7 mouse cellular contexts compared by ENCODE assay signal in genomic region chr1:86447596-86448171, GRCm38 (mm10). TPM values are rescaled to one million over a fixed set of nuclear protein-coding genes. Genes with fewer than 3 reads are reported as not detected.
DNase-seq lines count a peak whose midpoint lies in the region; ATAC-seq and TF ChIP-seq lines count a peak whose summit lies in the region.

No protein-coding gene starts in this region.

- H3K9ac ChIP-seq in neural tube, embryonic 13.5 days = no peak overlapping the region

- H3K9me3 ChIP-seq in E14TG2a.4 (ENCODE audit: low read length) = no peaks in the 10 kb centered on the region
- no peaks in the 10 kb centered on the region for H3K9me3 ChIP-seq in neural tube, embryonic 13.5 days

- ATAC-seq in neural tube, embryonic 13.5 days (ENCODE audit: low read depth) = 0 out of 2 replicates have a peak, but pooled peaks have one; percentile 20

- H3K4me1 ChIP-seq in E14TG2a.4 (replicated peaks; ENCODE audit: low read depth, low read length) = peaks cover 81% of the 10 kb centered on the region
- H3K4me1 ChIP-seq in neural tube, embryonic 13.5 days (replicated peaks) = peaks cover 27% of the 10 kb centered on the region

- H3K4me2 ChIP-seq in neural tube, embryonic 13.5 days = no peak overlapping the region

- peak overlapping the region; percentile 50; the same call in 1 of the 2 replicates for H3K4me3 ChIP-seq in E14TG2a.4 (replicated peaks; ENCODE audit: low read length)
- H3K4me3 ChIP-seq in neural tube, embryonic 13.5 days = no peak overlapping the region

- WGBS in neural tube, embryonic 13.5 days = 48% methylated on average over 13 of the region's 13 CpGs

- H3K36me3 ChIP-seq in E14TG2a.4 (ENCODE audit: insufficient read depth, low read length) = peaks cover 3% of the 10 kb centered on the region; the same call in 1 of the 2 replicates
- no peaks in the 10 kb centered on the region for H3K36me3 ChIP-seq in neural tube, embryonic 13.5 days

- H3K27me3 ChIP-seq in E14TG2a.4 (ENCODE audit: insufficient read depth, low read length) = no peaks in the 10 kb centered on the region
- no peaks in the 10 kb centered on the region for H3K27me3 ChIP-seq in neural tube, embryonic 13.5 days

- peak overlapping the region; percentile 54; the same call in 1 of the 2 replicates for H3K27ac ChIP-seq in neural tube, embryonic 13.5 days (replicated peaks)

- TF ChIP-seq CTCF in E14TG2a.4 (conservative IDR thresholded peaks at IDR 0.05; ENCODE audit: low read length) = no peak

- DNase-seq in 3T3-L1 (ENCODE audit: low read depth, low spot score) = peak; percentile 96
- peak; percentile 63 for DNase-seq in heart, adult 8-10 months (ENCODE audit: low spot score)
- DNase-seq in kidney, postnatal 14 days = peak; percentile 71
- no peak for DNase-seq in thymus, postnatal 25 days
- DNase-seq in right cerebral cortex, postnatal 14 days = no peak

RNA-seq across cellular contexts. Expression of gene Tex44, which starts 21.6 kb away (rescaled TPM):
- total RNA-seq in heart, adult 8-10 months (2022) = not detected
- polyA plus RNA-seq in neural tube, embryonic 13.5 days (2015; fragmentation: Nextera tagmentation; extraction: Ambion mirVana) = not detected in 2 replicates

RNA-seq across cellular contexts. Expression of gene Nmur1, which starts 21.7 kb away (rescaled TPM):
- total RNA-seq in heart, adult 8-10 months (2022) = not detected
- polyA plus RNA-seq in neural tube, embryonic 13.5 days (2015; fragmentation: Nextera tagmentation; extraction: Ambion mirVana) = 0.49 TPM in 1 of 2 replicates, not detected in the other

Comparison
In these comparisons a context has a peak if more than half of its experiments do, and no peak if none do; other contexts are left out.
1. DNase-seq: peak in 3T3-L1 (single experiment), heart, adult 8-10 months (single experiment) and kidney, postnatal 14 days (single experiment); none in thymus, postnatal 25 days (single experiment) and right cerebral cortex, postnatal 14 days (single experiment).